Comparison of ENCODE assay signal across 8 mouse cellular contexts in the genomic region with DNA sequence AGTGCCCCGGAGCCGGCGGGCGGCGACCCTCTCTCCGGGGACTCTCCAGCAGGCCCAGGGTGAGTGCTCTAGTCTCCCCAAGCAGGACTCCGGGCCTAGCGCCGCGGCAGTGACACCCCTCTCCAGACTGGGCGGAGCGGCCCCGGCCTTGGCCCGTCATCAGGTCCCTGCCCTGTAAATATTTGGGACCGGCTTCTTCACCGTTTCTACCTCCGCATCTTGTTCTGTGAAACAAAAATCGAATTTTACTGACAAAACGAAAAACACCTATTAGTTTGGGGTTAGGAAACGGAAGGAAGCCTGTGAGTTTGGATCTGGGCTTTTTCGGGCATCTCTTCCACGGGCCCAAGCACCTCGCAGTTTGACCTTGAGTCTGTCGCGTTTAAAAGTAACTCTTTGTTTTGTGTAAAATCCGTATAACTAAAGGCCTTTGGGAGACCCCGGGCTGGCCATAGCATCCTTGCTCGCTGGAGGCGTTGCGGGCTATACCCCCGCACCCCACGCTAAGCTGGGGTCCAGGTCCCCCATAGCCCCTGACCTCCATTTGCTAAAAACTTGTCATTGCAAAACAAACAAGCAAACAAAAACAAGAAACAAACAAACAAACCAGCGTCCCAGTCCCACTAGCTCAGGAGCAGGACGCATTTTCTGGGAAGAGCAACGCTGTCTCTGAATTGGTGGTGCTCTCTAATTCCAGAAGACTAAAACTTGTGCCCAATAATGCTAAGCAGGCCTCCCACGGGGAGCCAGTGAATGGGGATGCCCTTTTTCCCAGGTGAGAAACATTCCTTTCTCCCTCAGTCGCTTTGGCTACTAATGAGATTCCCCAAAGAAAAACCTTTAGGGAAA. TPM values are rescaled to one million over a fixed set of nuclear protein-coding genes. Genes with fewer than 3 reads are reported as not detected.
DNase-seq lines count a peak whose midpoint lies in the region; ATAC-seq and TF ChIP-seq lines count a peak whose summit lies in the region.

No protein-coding gene starts in this region.

- peak overlapping the region; percentile 81 for H3K4me2 ChIP-seq in liver, embryonic 16.5 days (ENCODE audit: low read depth, low read length)

- no peaks in the 10 kb centered on the region; the same call in 1 of the 2 replicates for H3K36me3 ChIP-seq in kidney, adult 2 months (ENCODE audit: control insufficient read depth, insufficient read depth, low read length)
- peaks cover 30% of the 10 kb centered on the region for H3K36me3 ChIP-seq in E14TG2a.4 (ENCODE audit: insufficient read depth, low read length)
- H3K36me3 ChIP-seq in liver, embryonic 16.5 days (ENCODE audit: control insufficient read depth, insufficient read depth), result peaks cover 22% of the 10 kb centered on the region

- peak; percentile 13 for DNase-seq in kidney, adult 2 months
- no peak for DNase-seq in kidney, adult 11 months
- DNase-seq in testis, postnatal 10 days (ENCODE audit: low spot score), result peak; percentile 44
- no peak for DNase-seq in frontal cortex, adult 2 months (ENCODE audit: extremely low spot score in 1 of 2, low spot score in 1 of 2)

- H3K27me3 ChIP-seq in kidney, adult 2 months (replicated peaks; ENCODE audit: control insufficient read depth, insufficient read depth, low read length), result no peaks in the 10 kb centered on the region
- H3K27me3 ChIP-seq in E14TG2a.4 (ENCODE audit: insufficient read depth, low read length), result no peaks in the 10 kb centered on the region
- H3K27me3 ChIP-seq in liver, embryonic 16.5 days (ENCODE audit: control insufficient read depth, insufficient read depth, low read depth, low read length), result no peaks in the 10 kb centered on the region

- TF ChIP-seq CTCF in kidney, adult 2 months (conservative IDR thresholded peaks at IDR 0.05; ENCODE audit: insufficient read depth, insufficient read length, low read depth, low read length), result no peak
- no peak for TF ChIP-seq CTCF in E14TG2a.4 (conservative IDR thresholded peaks at IDR 0.05; ENCODE audit: low read length)

- no peaks in the 10 kb centered on the region for H3K9me3 ChIP-seq in E14TG2a.4 (ENCODE audit: low read length)
- no peaks in the 10 kb centered on the region for H3K9me3 ChIP-seq in liver, embryonic 16.5 days (replicated peaks; ENCODE audit: control insufficient read depth, low read length)

- TF ChIP-seq POLR2A in kidney, adult 2 months (IDR thresholded peaks at IDR 0.05; ENCODE audit: low read depth, low read length), result no peak

- peak; percentile 78 to 82 for ATAC-seq in hematopoietic stem cell, adult 5-6 weeks (replicated peaks in 1 of 2; ENCODE audit: insufficient read depth in 1 of 2, low FRiP score in 2 of 2, low TSS enrichment in 1 of 2, low read depth in 1 of 2, poor library complexity in 2 of 2, severe bottlenecking in 2 of 2)
- peak; percentile 95 for ATAC-seq in liver, embryonic 16.5 days (ENCODE audit: low read depth)

- H3K4me3 ChIP-seq in kidney, adult 2 months (ENCODE audit: insufficient read depth, low read depth, low read length), result peak overlapping the region; percentile 80
- H3K4me3 ChIP-seq in E14TG2a.4 (replicated peaks; ENCODE audit: low read length), result peak overlapping the region; percentile 90
- H3K4me3 ChIP-seq in brown adipose tissue, adult 24 weeks (ENCODE audit: insufficient read depth, low read depth, low read length), result peak overlapping the region; percentile 92
- H3K4me3 ChIP-seq in liver, embryonic 16.5 days (ENCODE audit: low read depth, low read length), result peak overlapping the region; percentile 77

- H3K4me1 ChIP-seq in kidney, adult 2 months (ENCODE audit: control insufficient read depth, insufficient read depth, low read length), result peaks cover 3% of the 10 kb centered on the region; the same call in 1 of the 2 replicates
- peaks cover 12% of the 10 kb centered on the region for H3K4me1 ChIP-seq in E14TG2a.4 (replicated peaks; ENCODE audit: low read depth, low read length)
- no peaks in the 10 kb centered on the region for H3K4me1 ChIP-seq in brown adipose tissue, adult 24 weeks (ENCODE audit: control insufficient read depth, insufficient read depth, insufficient read length, low read length)
- H3K4me1 ChIP-seq in liver, embryonic 16.5 days (ENCODE audit: control insufficient read depth, low read depth, low read length), result peaks cover 6% of the 10 kb centered on the region

- under 1% methylated on average over 37 of the region's 37 CpGs for WGBS in kidney, adult 2 months
- WGBS in liver, embryonic 16.5 days (ENCODE audit: insufficient replicate concordance), result 2% methylated on average over 37 of the region's 37 CpGs

- peak overlapping the region; percentile 84 for H3K9ac ChIP-seq in liver, embryonic 16.5 days (ENCODE audit: low read depth, low read length)

- peak overlapping the region; percentile 80 for H3K27ac ChIP-seq in kidney, adult 2 months (ENCODE audit: insufficient read depth, low read depth, low read length)
- peak overlapping the region; percentile 89 for H3K27ac ChIP-seq in brown adipose tissue, adult 24 weeks (replicated peaks; ENCODE audit: low read depth, low read length)
- peak overlapping the region; percentile 88 for H3K27ac ChIP-seq in liver, embryonic 16.5 days (ENCODE audit: low read length)

RNA-seq across cellular contexts. Expression of gene Mff, which starts 0.6 kb away (rescaled TPM):
- 59.7 and 68.4 TPM in 2 replicates for polyA plus RNA-seq in kidney, adult 2 months (2012; rRNA removed)
- 191 and 204 TPM in 2 replicates for polyA plus RNA-seq in brown adipose tissue, adult 24 weeks (2012; ENCODE audit: insufficient read depth, insufficient read length, missing spikeins)
- 91.7 and 112 TPM in 2 replicates for total RNA-seq in hematopoietic stem cell, adult 5-6 weeks (2017)
- polyA plus RNA-seq in liver, embryonic 16.5 days (2015; fragmentation: Nextera tagmentation; extraction: Ambion mirVana), result 156 and 164 TPM in 2 replicates
- 309 and 333 TPM in 2 replicates for polyA plus RNA-seq in frontal cortex, adult 2 months (2012; rRNA removed)

RNA-seq across cellular contexts. Expression of gene Tm4sf20, which starts 43.0 kb away (rescaled TPM):
- polyA plus RNA-seq in kidney, adult 2 months (2012; rRNA removed), result not detected in 2 replicates
- polyA plus RNA-seq in brown adipose tissue, adult 24 weeks (2012; ENCODE audit: insufficient read depth, insufficient read length, missing spikeins), result not detected in 2 replicates
- total RNA-seq in hematopoietic stem cell, adult 5-6 weeks (2017), result not detected in 2 replicates
- polyA plus RNA-seq in liver, embryonic 16.5 days (2015; fragmentation: Nextera tagmentation; extraction: Ambion mirVana), result 1.2 TPM in 1 of 2 replicates, not detected in the other
- not detected in 2 replicates for polyA plus RNA-seq in frontal cortex, adult 2 months (2012; rRNA removed)

RNA-seq across cellular contexts. Expression of gene Gm47791, which starts 45.8 kb away (rescaled TPM):
- polyA plus RNA-seq in kidney, adult 2 months (2012; rRNA removed), result not detected in 2 replicates
- polyA plus RNA-seq in brown adipose tissue, adult 24 weeks (2012; ENCODE audit: insufficient read depth, insufficient read length, missing spikeins), result not detected in 2 replicates
- total RNA-seq in hematopoietic stem cell, adult 5-6 weeks (2017), result not detected in 2 replicates
- not detected in 2 replicates for polyA plus RNA-seq in liver, embryonic 16.5 days (2015; fragmentation: Nextera tagmentation; extraction: Ambion mirVana)
- not detected in 2 replicates for polyA plus RNA-seq in frontal cortex, adult 2 months (2012; rRNA removed)

Comparison
In these comparisons a context has a peak if more than half of its experiments do, and no peak if none do; other contexts are left out.
1. DNase-seq: peak in kidney, adult 2 months (single experiment) and testis, postnatal 10 days (single experiment); none in kidney, adult 11 months (single experiment) and frontal cortex, adult 2 months (0 of 2).
2. Peak in every context shown above with its lines, with median percentiles within 50 percentile points of each other: H3K27ac ChIP-seq and H3K4me3 ChIP-seq.